Mouse (Mus musculus): ENCODE results near the gene Ptpn7.

DNA sequence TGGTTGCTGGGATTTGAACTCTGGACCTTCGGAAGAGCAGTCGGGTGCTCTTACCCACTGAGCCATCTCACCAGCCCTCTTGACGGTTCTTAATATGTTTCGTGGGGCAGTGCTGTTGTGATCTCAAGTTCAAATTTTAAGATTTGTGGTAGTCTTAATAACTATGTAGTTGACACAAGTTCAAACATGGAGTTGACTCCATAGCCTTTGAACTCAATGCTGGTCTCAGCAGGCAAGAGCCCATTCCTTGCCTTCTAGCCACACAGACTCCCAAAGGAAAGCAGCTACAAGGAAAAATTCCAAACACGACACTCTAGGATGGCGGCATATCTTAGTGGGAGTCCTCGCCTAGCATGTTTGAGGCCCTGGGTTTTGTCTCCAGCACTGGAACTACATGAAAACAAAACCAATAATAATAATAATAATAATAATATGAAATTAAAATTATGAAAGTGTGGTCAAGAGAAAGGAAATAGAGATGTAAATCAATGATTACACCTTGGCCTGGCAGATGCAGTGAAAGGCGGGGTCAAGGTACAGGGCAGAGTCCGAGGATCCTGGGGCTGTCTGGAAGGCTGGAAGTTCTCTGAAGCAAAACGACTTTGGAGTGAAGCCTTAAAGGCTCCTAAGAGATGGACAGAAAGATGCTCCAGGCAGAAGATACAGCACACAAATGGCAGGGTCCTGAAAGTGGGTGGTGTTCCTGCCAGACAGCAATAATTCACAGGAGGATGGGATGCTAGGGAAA is 36.1 kb downstream of the Ptpn7 start:
- TF ChIP-seq CTCF (IDR thresholded peaks at IDR 0.05; ENCODE audit: low read depth, low read length) (no peak), POLR2A (IDR thresholded peaks at IDR 0.05; ENCODE audit: insufficient read depth, low read length) (no peak), EP300 (IDR thresholded peaks at IDR 0.05; ENCODE audit: insufficient read depth, low read depth, low read length) (no peak)

All from ES-Bruce4 (cell line).